Mouse (Mus musculus) 3134 (cell line): ENCODE results near the gene Zfp185.
"Not testable (repeated sequence)": the region's sequence is repeated elsewhere in the genome, so short reads cannot be mapped to it uniquely, and the experiment has no call there.

Experiments
- DNase-seq: peaks from one replicate; pipeline ENCODE4 v3.0.0-alpha.2; 2011; ENCODE audit warnings: low spot score; ENCODE audit not compliant: insufficient read length; ENCODE audit errors: extremely low read depth

The Zfp185 gene

GRCm38 (mm10) chrX:73061528-73061927, 74.4 kb downstream of the Zfp185 start:
- no peak for DNase-seq

GRCm38 (mm10) chrX:73062323-73062722, 75.2 kb downstream of the Zfp185 start:
- no peak for DNase-seq

GRCm38 (mm10) chrX:73063512-73064414, 76.6 kb downstream of the Zfp185 start:
- DNase-seq, result no peak

GRCm38 (mm10) chrX:73064415-73064793, 77.3 kb downstream of the Zfp185 start, which contains the start of gene Pnma3:
Gene Pnma3, plus strand, starts transcription at chrX:73064787.
- no peak for DNase-seq

GRCm38 (mm10) chrX:73066765-73067312, 79.7 kb downstream of the Zfp185 start:
- not testable (repeated sequence) for DNase-seq
